Mouse (Mus musculus): ENCODE data around the gene Lamb2. TPM values are rescaled to one million over a fixed set of nuclear protein-coding genes. Genes with fewer than 3 reads are reported as not detected.

Lamb2 gene
- polyA plus RNA-seq, 1 experiment from 2014 or later: 63.8 TPM

DNA sequence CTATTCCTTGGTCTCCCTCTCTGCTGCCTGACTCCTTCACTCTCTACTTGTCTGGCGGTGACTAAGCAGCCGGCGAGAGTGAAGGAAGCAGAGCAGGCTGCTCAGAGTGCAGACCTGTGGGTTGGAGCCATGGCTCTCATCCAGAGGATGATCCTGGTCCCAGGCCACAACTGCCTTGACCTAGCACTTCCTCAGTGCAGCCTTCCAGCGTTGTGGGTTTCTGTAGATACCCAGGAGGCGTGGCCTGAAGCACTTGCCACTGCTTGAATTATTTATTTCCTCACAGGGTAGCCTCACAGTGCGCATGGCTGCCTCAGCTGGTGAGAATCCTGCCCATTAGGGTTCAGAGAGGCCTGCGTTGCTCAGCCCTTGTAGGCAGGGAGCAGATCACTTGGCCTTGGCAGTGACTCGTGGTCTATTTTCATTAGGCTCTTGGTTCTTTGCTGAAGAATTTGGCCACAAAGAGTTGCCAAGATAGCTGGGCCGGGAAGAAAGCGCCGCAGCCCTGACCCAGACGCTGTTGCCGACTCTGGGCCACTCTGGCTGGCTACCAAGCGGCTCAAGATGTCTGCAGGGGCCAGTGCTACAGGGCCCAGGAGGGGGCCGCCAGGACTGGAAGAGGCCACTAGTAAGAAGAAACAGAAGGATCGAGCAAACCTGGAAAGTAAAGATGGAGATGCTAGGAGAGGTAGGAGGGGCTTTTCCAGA lies 12.7 kb downstream of the Lamb2 start:
- peaks cover 9% of the 10 kb centered on the region for H3K4me1 ChIP-seq (ENCODE audit: control insufficient read depth, insufficient read depth, low read length)
- H3K9me3 ChIP-seq (ENCODE audit: control insufficient read depth, low read length): no peaks in the 10 kb centered on the region
- no peak for ATAC-seq (ENCODE audit: low read depth)
- peak overlapping the region; percentile 96 for H3K9ac ChIP-seq (ENCODE audit: low read depth, low read length)
- DNase-seq (ENCODE audit: low spot score): peak; percentile 9
- H3K27ac ChIP-seq (replicated peaks; ENCODE audit: low read depth, low read length): no peak overlapping the region
- H3K27me3 ChIP-seq (replicated peaks; ENCODE audit: control insufficient read depth, insufficient read depth, low read length): no peaks in the 10 kb centered on the region
- WGBS: 87% methylated on average over 16 of the region's 16 CpGs
- peak overlapping the region; percentile 88 for H3K4me2 ChIP-seq (ENCODE audit: low read depth, low read length)
- H3K36me3 ChIP-seq (ENCODE audit: control insufficient read depth, insufficient read depth, low read length): peaks cover 77% of the 10 kb centered on the region
- peak overlapping the region; percentile 79 for H3K4me3 ChIP-seq (ENCODE audit: low read depth, low read length)

- Histone ChIP-seq H3K9me3 (ENCODE audit: control insufficient read depth, low read length) (no peaks in the 10 kb centered on the region), H3K9ac (ENCODE audit: low read depth, low read length) (no peak overlapping the region), H3K4me1 (ENCODE audit: control insufficient read depth, insufficient read depth, low read length) (peaks cover 9% of the 10 kb centered on the region), H3K36me3 (ENCODE audit: control insufficient read depth, insufficient read depth, low read length) (peaks cover 77% of the 10 kb centered on the region), H3K4me2 (ENCODE audit: low read depth, low read length) (no peak overlapping the region), H3K27me3 (replicated peaks; ENCODE audit: control insufficient read depth, insufficient read depth, low read length) (no peaks in the 10 kb centered on the region), H3K4me3 (ENCODE audit: low read depth, low read length) (no peak overlapping the region), H3K27ac (replicated peaks; ENCODE audit: low read depth, low read length) (no peak overlapping the region)
- WGBS: 94% methylated on average over 8 of the region's 8 CpGs
- DNase-seq (ENCODE audit: low spot score): no peak
- no peak for ATAC-seq (ENCODE audit: low read depth)
Measured at GRCm38 (mm10) chr9:108493246-108493645, 13.7 kb downstream of the Lamb2 start.

DNA sequence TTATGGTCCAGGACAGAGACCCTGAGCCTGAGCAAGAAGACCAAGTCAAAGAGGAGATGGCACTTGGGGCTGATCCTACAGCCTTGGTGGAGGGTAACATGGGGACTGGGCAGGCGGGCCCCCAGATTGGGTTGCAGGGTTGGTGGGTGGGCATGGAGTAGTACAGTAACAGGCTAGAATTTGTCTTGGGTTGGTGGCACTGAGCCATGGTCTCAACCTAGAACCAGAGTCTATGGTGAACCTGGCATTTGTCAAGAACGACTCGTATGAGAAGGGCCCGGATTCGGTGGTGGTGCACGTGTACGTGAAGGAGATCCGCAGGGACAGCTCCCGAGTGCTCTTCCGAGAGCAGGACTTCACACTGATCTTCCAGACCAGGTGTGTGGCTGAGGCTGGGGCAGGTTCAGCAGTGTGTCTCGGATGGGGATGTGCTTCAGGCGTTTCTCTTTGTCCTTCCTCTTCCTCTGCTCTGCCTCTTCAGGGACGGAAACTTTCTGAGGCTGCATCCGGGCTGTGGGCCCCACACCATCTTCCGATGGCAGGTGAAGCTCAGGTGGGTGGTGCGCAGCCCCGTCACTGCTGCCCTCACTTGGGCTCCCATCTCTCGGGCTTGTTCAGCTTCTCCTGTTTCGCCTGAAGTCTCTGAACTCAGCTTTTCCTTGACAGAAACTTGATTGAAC lies 14.8 kb downstream of the Lamb2 start:
- Histone ChIP-seq H3K36me3 (ENCODE audit: control insufficient read depth, insufficient read depth, low read length) (peaks cover 77% of the 10 kb centered on the region), H3K27ac (replicated peaks; ENCODE audit: low read depth, low read length) (no peak overlapping the region)
- WGBS: 94% methylated on average over 18 of the region's 19 CpGs

GRCm38 (mm10) chr9:108494905-108495304 lies 15.4 kb downstream of the Lamb2 start:
- Histone ChIP-seq H3K4me2 (ENCODE audit: low read depth, low read length) (no peak overlapping the region), H3K4me3 (ENCODE audit: low read depth, low read length) (no peak overlapping the region), H3K9ac (ENCODE audit: low read depth, low read length) (no peak overlapping the region), H3K9me3 (ENCODE audit: control insufficient read depth, low read length) (no peaks in the 10 kb centered on the region), H3K4me1 (ENCODE audit: control insufficient read depth, insufficient read depth, low read length) (peaks cover 9% of the 10 kb centered on the region), H3K27ac (replicated peaks; ENCODE audit: low read depth, low read length) (no peak overlapping the region), H3K27me3 (replicated peaks; ENCODE audit: control insufficient read depth, insufficient read depth, low read length) (no peaks in the 10 kb centered on the region), H3K36me3 (ENCODE audit: control insufficient read depth, insufficient read depth, low read length) (peaks cover 80% of the 10 kb centered on the region)
- WGBS: 86% methylated on average over 10 of the region's 10 CpGs
- DNase-seq (ENCODE audit: low spot score) (no peak), ATAC-seq (ENCODE audit: low read depth) (no peak)

More for the DNA sequence above, 14.8 kb downstream of the Lamb2 start:
- Histone ChIP-seq H3K9ac (ENCODE audit: low read depth, low read length) (no peak overlapping the region), H3K4me2 (ENCODE audit: low read depth, low read length) (no peak overlapping the region), H3K4me1 (ENCODE audit: control insufficient read depth, insufficient read depth, low read length) (peaks cover 9% of the 10 kb centered on the region), H3K9me3 (ENCODE audit: control insufficient read depth, low read length) (no peaks in the 10 kb centered on the region), H3K27me3 (replicated peaks; ENCODE audit: control insufficient read depth, insufficient read depth, low read length) (no peaks in the 10 kb centered on the region), H3K4me3 (ENCODE audit: low read depth, low read length) (no peak overlapping the region)
- no peak for DNase-seq (ENCODE audit: low spot score)
- ATAC-seq (ENCODE audit: low read depth): no peak

- no peak for DNase-seq (ENCODE audit: low spot score)
- Histone ChIP-seq H3K4me2 (ENCODE audit: low read depth, low read length) (no peak overlapping the region), H3K27ac (replicated peaks; ENCODE audit: low read depth, low read length) (no peak overlapping the region), H3K9ac (ENCODE audit: low read depth, low read length) (no peak overlapping the region), H3K36me3 (ENCODE audit: control insufficient read depth, insufficient read depth, low read length) (peaks cover 95% of the 10 kb centered on the region), H3K4me1 (ENCODE audit: control insufficient read depth, insufficient read depth, low read length) (no peaks in the 10 kb centered on the region), H3K4me3 (ENCODE audit: low read depth, low read length) (no peak overlapping the region), H3K9me3 (ENCODE audit: control insufficient read depth, low read length) (no peaks in the 10 kb centered on the region), H3K27me3 (replicated peaks; ENCODE audit: control insufficient read depth, insufficient read depth, low read length) (no peaks in the 10 kb centered on the region)
- ATAC-seq (ENCODE audit: low read depth): no peak
- 91% methylated on average over 7 of the region's 7 CpGs for WGBS
Measured at GRCm38 (mm10) chr9:108499231-108499630, 19.7 kb downstream of the Lamb2 start.

DNA sequence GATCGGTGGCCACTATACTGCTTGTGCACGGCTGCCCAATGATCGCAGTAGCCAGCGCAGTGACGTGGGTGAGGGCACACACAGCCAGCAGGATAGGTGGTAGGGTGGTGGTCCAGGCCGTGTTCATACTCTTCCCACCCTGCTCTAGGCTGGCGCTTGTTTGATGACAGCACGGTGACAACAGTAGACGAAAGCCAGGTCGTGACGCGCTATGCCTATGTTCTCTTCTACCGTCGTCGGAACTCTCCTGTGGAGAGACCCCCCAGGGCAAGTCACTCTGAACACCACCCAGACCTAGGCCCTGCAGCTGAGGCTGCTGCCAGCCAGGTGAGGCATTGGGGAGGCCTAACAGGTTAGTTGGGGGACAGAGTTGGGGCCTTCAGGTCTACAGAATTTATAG lies 20.4 kb downstream of the Lamb2 start:
- Histone ChIP-seq H3K36me3 (ENCODE audit: control insufficient read depth, insufficient read depth, low read length) (peaks cover 88% of the 10 kb centered on the region), H3K9ac (ENCODE audit: low read depth, low read length) (no peak overlapping the region), H3K9me3 (ENCODE audit: control insufficient read depth, low read length) (no peaks in the 10 kb centered on the region), H3K27me3 (replicated peaks; ENCODE audit: control insufficient read depth, insufficient read depth, low read length) (no peaks in the 10 kb centered on the region), H3K4me1 (ENCODE audit: control insufficient read depth, insufficient read depth, low read length) (no peaks in the 10 kb centered on the region), H3K27ac (replicated peaks; ENCODE audit: low read depth, low read length) (no peak overlapping the region), H3K4me2 (ENCODE audit: low read depth, low read length) (no peak overlapping the region), H3K4me3 (ENCODE audit: low read depth, low read length) (no peak overlapping the region)
- ATAC-seq (ENCODE audit: low read depth) (no peak), DNase-seq (ENCODE audit: low spot score) (no peak)
- WGBS: 96% methylated on average over 15 of the region's 15 CpGs

- peak overlapping the region; percentile 63 for H3K4me3 ChIP-seq (ENCODE audit: low read depth, low read length)
- H3K9ac ChIP-seq (ENCODE audit: low read depth, low read length): 0 out of 2 replicates have a peak overlapping the region, but pooled peaks have one; percentile 75
- H3K9me3 ChIP-seq (ENCODE audit: control insufficient read depth, low read length): no peaks in the 10 kb centered on the region
- H3K27me3 ChIP-seq (replicated peaks; ENCODE audit: control insufficient read depth, insufficient read depth, low read length): no peaks in the 10 kb centered on the region
- peaks cover 10% of the 10 kb centered on the region for H3K4me1 ChIP-seq (ENCODE audit: control insufficient read depth, insufficient read depth, low read length)
- ATAC-seq (ENCODE audit: low read depth) (no peak), DNase-seq (ENCODE audit: low spot score) (no peak)
- H3K27ac ChIP-seq (replicated peaks; ENCODE audit: low read depth, low read length): peak overlapping the region; percentile 63
- WGBS: 89% methylated on average over 7 of the region's 7 CpGs
- peaks cover 46% of the 10 kb centered on the region for H3K36me3 ChIP-seq (ENCODE audit: control insufficient read depth, insufficient read depth, low read length)
- peak overlapping the region; percentile 62 for H3K4me2 ChIP-seq (ENCODE audit: low read depth, low read length)
Measured at GRCm38 (mm10) chr9:108506901-108507300, 27.4 kb downstream of the Lamb2 start.

- DNase-seq (ENCODE audit: low spot score) (peak; percentile 98), ATAC-seq (ENCODE audit: low read depth) (peak; percentile 98)
- WGBS: under 1% methylated on average over 34 of the region's 37 CpGs
- H3K4me1 ChIP-seq (ENCODE audit: control insufficient read depth, insufficient read depth, low read length): peaks cover 10% of the 10 kb centered on the region
- no peaks in the 10 kb centered on the region for H3K27me3 ChIP-seq (replicated peaks; ENCODE audit: control insufficient read depth, insufficient read depth, low read length)
- H3K4me2 ChIP-seq (ENCODE audit: low read depth, low read length): peak within 1 kb of the TSS; percentile 62
- peak within 1 kb of the TSS; percentile 75 for H3K9ac ChIP-seq (ENCODE audit: low read depth, low read length)
- peak within 1 kb of the TSS; percentile 63 for H3K4me3 ChIP-seq (ENCODE audit: low read depth, low read length)
- H3K9me3 ChIP-seq (ENCODE audit: control insufficient read depth, low read length): no peaks in the 10 kb centered on the region
- peak within 1 kb of the TSS; percentile 81 for H3K27ac ChIP-seq (replicated peaks; ENCODE audit: low read depth, low read length)
- peaks cover 47% of the 10 kb centered on the region for H3K36me3 ChIP-seq (ENCODE audit: control insufficient read depth, insufficient read depth, low read length)
Measured at GRCm38 (mm10) chr9:108507619-108508434, 28.3 kb downstream of the Lamb2 start, which contains the start of gene Qars. Gene Qars, plus strand, starts transcription at chr9:108507706.

Data from embryonic facial prominence, embryonic 14.5 days (tissue).